Mouse (Mus musculus): ENCODE measurements around the gene Lrrc74a. TPM values are rescaled to one million over a fixed set of nuclear protein-coding genes. Genes with fewer than 3 reads are reported as not detected.

Lrrc74a gene
- total and polyA plus RNA-seq, 3 experiments = not detected

DNA sequence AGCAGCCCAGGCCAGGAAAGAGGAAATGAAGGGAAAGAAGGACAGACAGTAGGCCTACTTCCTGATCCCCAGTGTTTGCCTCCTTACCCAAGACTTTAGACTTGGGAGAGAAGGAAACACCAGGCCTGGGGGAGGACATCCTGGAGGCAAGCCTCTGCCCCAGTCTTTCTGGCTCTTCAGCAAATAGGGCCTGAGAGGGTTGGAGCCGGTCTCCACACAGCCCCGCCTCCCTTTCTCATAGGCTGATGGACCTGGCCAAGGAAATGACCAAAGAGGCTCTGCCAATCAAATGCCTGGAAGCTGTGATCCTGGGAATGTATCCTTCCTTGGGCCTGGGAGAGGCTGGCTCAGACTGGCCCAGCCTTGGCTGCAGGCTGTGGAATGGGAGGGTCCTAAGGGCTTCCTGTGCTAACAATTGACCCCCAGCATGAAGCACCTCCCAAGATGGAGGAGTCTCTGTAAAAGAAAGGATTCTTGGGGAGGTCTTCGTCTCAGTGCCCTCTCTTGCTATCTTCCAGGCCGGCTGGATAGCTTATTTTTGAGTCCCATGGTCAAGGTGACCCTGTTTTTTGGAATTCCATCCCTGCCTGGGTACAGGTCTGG, 46.1 kb upstream of the Lrrc74a start:
- H3K4me2 ChIP-seq (ENCODE audit: insufficient read depth, low read depth, poor library complexity, severe bottlenecking) = no peak overlapping the region
- dilution Hi-C loops (cut with MboI; ENCODE audit: extremely low pct_ligation_motif_present, extremely low pct_unique_long_range_greater_than_20kb, low sequenced_read_pairs) = no loop called here
- no peak overlapping the region for H3K27ac ChIP-seq (ENCODE audit: insufficient read depth, low read depth)
- H3K9ac ChIP-seq (ENCODE audit: insufficient read depth, low read depth) = no peak overlapping the region
- H3K4me3 ChIP-seq (replicated peaks in 1 of 3; ENCODE audit: low read depth in 2 of 3, low read length in 2 of 3, poor library complexity in 1 of 3) = no peak overlapping the region
- in situ Hi-C loops (cut with MboI; ENCODE audit: low pct_ligation_motif_present, low pct_unique_long_range_greater_than_20kb, low sequenced_read_pairs) = no loop called here
- H3K79me2 ChIP-seq (replicated peaks; ENCODE audit: control insufficient read depth, extremely low read depth, insufficient read depth, poor library complexity, severe bottlenecking) = no peaks in the 10 kb centered on the region
- DNase-seq (ENCODE audit: extremely low read depth) = no peak
- peaks cover 38 to 75% of the 10 kb centered on the region in 2 experiments for H3K4me1 ChIP-seq (ENCODE audit: control insufficient read depth in 1 of 2, insufficient read depth in 2 of 2)
- no peaks in the 10 kb centered on the region for H3K9me3 ChIP-seq (replicated peaks; ENCODE audit: low read length)
- H3K36me3 ChIP-seq (replicated peaks in 1 of 2; ENCODE audit: control insufficient read depth in 1 of 2, insufficient read depth in 1 of 2, low read length in 1 of 2) = peaks cover 0 to 6% of the 10 kb centered on the region in 2 experiments
- H3K27me3 ChIP-seq (replicated peaks) = no peaks in the 10 kb centered on the region
- no peak for TF ChIP-seq CHD2 (IDR thresholded peaks at IDR 0.05; ENCODE audit: low read length)
- TF ChIP-seq UBTF (IDR thresholded peaks at IDR 0.05; ENCODE audit: low read depth, low read length) = no peak
- no peak for TF ChIP-seq USF2 (conservative IDR thresholded peaks at IDR 0.05; ENCODE audit: low read depth, low read length)
- TF ChIP-seq BHLHE40 (IDR thresholded peaks at IDR 0.05; ENCODE audit: low read depth, low read length) = no peak
- no peak for TF ChIP-seq MYC (IDR thresholded peaks at IDR 0.05; ENCODE audit: low read depth, low read length)
- TF ChIP-seq TCF12 (IDR thresholded peaks at IDR 0.05; ENCODE audit: low read depth, low read length) = no peak
- TF ChIP-seq IRF4 (IDR thresholded peaks at IDR 0.05; ENCODE audit: low read depth, low read length) = no peak
- no peak for TF ChIP-seq JUN (IDR thresholded peaks at IDR 0.05; ENCODE audit: insufficient read depth, low read depth, low read length)
- no peak for TF ChIP-seq MAFK (IDR thresholded peaks at IDR 0.05; ENCODE audit: insufficient replicate concordance, low read length)
- no peak for TF ChIP-seq ELF1 (IDR thresholded peaks at IDR 0.05; ENCODE audit: low read depth, low read length)
- TF ChIP-seq MAZ (IDR thresholded peaks at IDR 0.05; ENCODE audit: low read depth, low read length) = no peak
- TF ChIP-seq TBP (conservative IDR thresholded peaks at IDR 0.05; ENCODE audit: low read depth, low read length) = no peak
- no peak for TF ChIP-seq KAT2A (IDR thresholded peaks at IDR 0.05; ENCODE audit: insufficient replicate concordance, low read length)
- TF ChIP-seq SIN3A (IDR thresholded peaks at IDR 0.05; ENCODE audit: low read length) = no peak
- TF ChIP-seq USF1 (IDR thresholded peaks at IDR 0.05; ENCODE audit: low read depth, low read length) = no peak
- TF ChIP-seq ZMIZ1 (IDR thresholded peaks at IDR 0.05; ENCODE audit: low read depth, low read length) = no peak
- TF ChIP-seq CTCF (conservative IDR thresholded peaks at IDR 0.05 in 1 of 2, IDR thresholded peaks at IDR 0.05 in 1 of 2; ENCODE audit: low read depth in 2 of 2, low read length in 2 of 2) = no peak
- TF ChIP-seq NRF1 (IDR thresholded peaks at IDR 0.05; ENCODE audit: low read depth, low read length) = no peak
- no peak for TF ChIP-seq ETS1 (conservative IDR thresholded peaks at IDR 0.05; ENCODE audit: low read depth, low read length)
- TF ChIP-seq POLR2A (IDR thresholded peaks at IDR 0.05; ENCODE audit: low read depth, low read length) = no peak

DNA sequence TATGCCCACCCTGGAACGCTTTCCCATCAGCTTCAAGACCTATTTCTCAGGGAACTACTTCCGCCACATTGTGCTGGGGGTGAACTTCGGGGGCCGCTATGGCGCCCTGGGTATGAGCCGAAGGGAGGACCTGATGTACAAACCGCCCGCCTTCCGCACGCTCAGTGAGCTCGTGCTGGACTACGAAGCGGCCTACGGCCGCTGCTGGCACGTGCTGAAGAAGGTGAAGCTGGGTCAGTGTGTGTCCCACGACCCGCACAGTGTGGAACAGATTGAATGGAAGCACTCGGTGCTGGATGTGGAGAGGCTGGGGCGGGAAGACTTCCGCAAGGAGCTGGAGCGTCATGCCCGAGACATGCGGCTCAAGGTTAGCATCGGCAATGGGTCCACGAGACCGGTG, 45.3 kb upstream of the Lrrc74a start:
- Histone ChIP-seq H3K27me3 (replicated peaks) (no peaks in the 10 kb centered on the region), H3K4me2 (ENCODE audit: insufficient read depth, low read depth, poor library complexity, severe bottlenecking) (no peak overlapping the region), H3K36me3 (replicated peaks in 1 of 2; ENCODE audit: control insufficient read depth in 1 of 2, insufficient read depth in 1 of 2, low read length in 1 of 2) (peaks cover 0 to 6% of the 10 kb centered on the region in 2 experiments), H3K9me3 (replicated peaks; ENCODE audit: low read length) (no peaks in the 10 kb centered on the region), H3K9ac (ENCODE audit: insufficient read depth, low read depth) (no peak overlapping the region), H3K4me3 (replicated peaks in 1 of 3; ENCODE audit: low read depth in 2 of 3, low read length in 2 of 3, poor library complexity in 1 of 3) (no peak overlapping the region), H3K27ac (ENCODE audit: insufficient read depth, low read depth) (no peak overlapping the region), H3K4me1 (ENCODE audit: control insufficient read depth in 1 of 2, insufficient read depth in 2 of 2) (peaks cover 34 to 75% of the 10 kb centered on the region in 2 experiments), H3K79me2 (replicated peaks; ENCODE audit: control insufficient read depth, extremely low read depth, insufficient read depth, poor library complexity, severe bottlenecking) (no peaks in the 10 kb centered on the region)
- dilution Hi-C loops (cut with MboI; ENCODE audit: extremely low pct_ligation_motif_present, extremely low pct_unique_long_range_greater_than_20kb, low sequenced_read_pairs) = no loop called here
- in situ Hi-C loops (cut with MboI; ENCODE audit: low pct_ligation_motif_present, low pct_unique_long_range_greater_than_20kb, low sequenced_read_pairs) = no loop called here
- TF ChIP-seq KAT2A (IDR thresholded peaks at IDR 0.05; ENCODE audit: insufficient replicate concordance, low read length) (no peak), SMC3 (IDR thresholded peaks at IDR 0.05; ENCODE audit: low read depth, low read length) (no peak), BHLHE40 (IDR thresholded peaks at IDR 0.05; ENCODE audit: low read depth, low read length) (no peak)
- DNase-seq (ENCODE audit: extremely low read depth) = no peak

Measured in CH12.LX (cell line).